Mouse (Mus musculus): ENCODE measurements around the gene Ppm1g. TPM values are rescaled to one million over a fixed set of nuclear protein-coding genes. Genes with fewer than 3 reads are reported as not detected.

The Ppm1g gene
- polyA plus RNA-seq, 1 experiment, result 159 TPM

- no peak for TF ChIP-seq CEBPB (IDR thresholded peaks at IDR 0.05; ENCODE audit: low read depth)
- no peak for TF ChIP-seq MYOG (IDR thresholded peaks at IDR 0.05; ENCODE audit: control insufficient read depth, extremely low read depth, insufficient read length)
- TF ChIP-seq MAX (IDR thresholded peaks at IDR 0.05), result no peak
- TF ChIP-seq MYOD1 (IDR thresholded peaks at IDR 0.05; ENCODE audit: control insufficient read depth, insufficient read length, low read depth), result no peak
- TF ChIP-seq CTCF (IDR thresholded peaks at IDR 0.05; ENCODE audit: control insufficient read depth, insufficient read depth, insufficient read length), result no peak
- no peak for TF ChIP-seq FOSL1 (IDR thresholded peaks at IDR 0.05; ENCODE audit: insufficient read depth, low read length, poor library complexity, severe bottlenecking)
- no peak for TF ChIP-seq USF1 (IDR thresholded peaks at IDR 0.05; ENCODE audit: low read depth)
- no peak within 1 kb of the TSS for H3ac ChIP-seq (ENCODE audit: control insufficient read depth, insufficient read length, low read depth)
- H3K79me3 ChIP-seq (ENCODE audit: low read depth), result no peaks in the 10 kb centered on the region
- H3K27me3 ChIP-seq (ENCODE audit: control insufficient read depth, insufficient read depth, insufficient read length), result no peaks in the 10 kb centered on the region
- no peaks in the 10 kb centered on the region for H3K79me2 ChIP-seq (ENCODE audit: control insufficient read depth, insufficient read depth)
- peaks cover 55% of the 10 kb centered on the region for H3K36me3 ChIP-seq (ENCODE audit: control insufficient read depth, insufficient read depth)
- no peak within 1 kb of the TSS for H3K4me3 ChIP-seq (ENCODE audit: insufficient read depth, poor library complexity, severe bottlenecking)
Measured at GRCm38 (mm10) chr5:31251541-31252101, 31.1 kb upstream of the Ppm1g start, which contains the start of gene Krtcap3. Gene Krtcap3 (plus strand): TSS chr5:31251691.

GRCm38 (mm10) chr5:31250716-31251115 is 30.2 kb upstream of the Ppm1g start:
- no peak overlapping the region for H3K4me3 ChIP-seq (ENCODE audit: insufficient read depth, poor library complexity, severe bottlenecking)
- TF ChIP-seq FOSL1 (IDR thresholded peaks at IDR 0.05; ENCODE audit: insufficient read depth, low read length, poor library complexity, severe bottlenecking), result no peak
- TF ChIP-seq USF1 (IDR thresholded peaks at IDR 0.05; ENCODE audit: low read depth), result no peak
- TF ChIP-seq CEBPB (IDR thresholded peaks at IDR 0.05; ENCODE audit: low read depth), result no peak
- TF ChIP-seq MAX (IDR thresholded peaks at IDR 0.05), result no peak
- no peak for TF ChIP-seq MYOG (IDR thresholded peaks at IDR 0.05; ENCODE audit: control insufficient read depth, extremely low read depth, insufficient read length)
- TF ChIP-seq CTCF (IDR thresholded peaks at IDR 0.05; ENCODE audit: control insufficient read depth, insufficient read depth, insufficient read length), result no peak
- TF ChIP-seq MYOD1 (IDR thresholded peaks at IDR 0.05; ENCODE audit: control insufficient read depth, insufficient read length, low read depth), result no peak
- peaks cover 64% of the 10 kb centered on the region for H3K36me3 ChIP-seq (ENCODE audit: control insufficient read depth, insufficient read depth)
- no peaks in the 10 kb centered on the region for H3K27me3 ChIP-seq (ENCODE audit: control insufficient read depth, insufficient read depth, insufficient read length)
- H3K79me2 ChIP-seq (ENCODE audit: control insufficient read depth, insufficient read depth), result no peaks in the 10 kb centered on the region
- no peaks in the 10 kb centered on the region for H3K79me3 ChIP-seq (ENCODE audit: low read depth)
- H3ac ChIP-seq (ENCODE audit: control insufficient read depth, insufficient read length, low read depth), result no peak overlapping the region

DNA sequence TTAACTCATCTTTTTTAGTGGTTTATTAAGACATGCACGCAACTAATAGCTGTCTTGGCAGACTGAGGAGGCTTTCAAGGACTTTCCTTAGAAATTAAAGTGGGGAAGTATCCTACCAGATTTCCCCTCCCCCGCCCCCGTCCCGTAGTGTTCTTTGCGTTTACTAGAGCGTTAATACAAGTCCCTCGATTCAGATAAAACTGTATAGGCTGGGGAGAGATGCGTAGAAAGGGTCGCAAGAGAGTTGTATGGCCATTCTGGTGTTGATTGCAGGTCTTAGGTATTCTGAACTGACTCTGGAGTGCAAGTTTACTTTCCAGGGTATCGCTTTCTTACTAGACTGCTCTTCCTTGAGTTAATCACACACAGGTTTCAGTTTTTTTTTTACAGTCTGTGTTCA is 21.7 kb upstream of the Ppm1g start:
- Histone ChIP-seq H3K79me2 (ENCODE audit: control insufficient read depth, insufficient read depth) (peaks cover 31% of the 10 kb centered on the region), H3ac (ENCODE audit: control insufficient read depth, insufficient read length, low read depth) (no peak overlapping the region), H3K27me3 (ENCODE audit: control insufficient read depth, insufficient read depth, insufficient read length) (no peaks in the 10 kb centered on the region), H3K4me3 (ENCODE audit: insufficient read depth, poor library complexity, severe bottlenecking) (peak overlapping the region; percentile 18), H3K36me3 (ENCODE audit: control insufficient read depth, insufficient read depth) (peaks cover 35% of the 10 kb centered on the region), H3K79me3 (ENCODE audit: low read depth) (peaks cover 23% of the 10 kb centered on the region)
- no peak for TF ChIP-seq MAX (IDR thresholded peaks at IDR 0.05)
- TF ChIP-seq CEBPB (IDR thresholded peaks at IDR 0.05; ENCODE audit: low read depth), result no peak

DNA sequence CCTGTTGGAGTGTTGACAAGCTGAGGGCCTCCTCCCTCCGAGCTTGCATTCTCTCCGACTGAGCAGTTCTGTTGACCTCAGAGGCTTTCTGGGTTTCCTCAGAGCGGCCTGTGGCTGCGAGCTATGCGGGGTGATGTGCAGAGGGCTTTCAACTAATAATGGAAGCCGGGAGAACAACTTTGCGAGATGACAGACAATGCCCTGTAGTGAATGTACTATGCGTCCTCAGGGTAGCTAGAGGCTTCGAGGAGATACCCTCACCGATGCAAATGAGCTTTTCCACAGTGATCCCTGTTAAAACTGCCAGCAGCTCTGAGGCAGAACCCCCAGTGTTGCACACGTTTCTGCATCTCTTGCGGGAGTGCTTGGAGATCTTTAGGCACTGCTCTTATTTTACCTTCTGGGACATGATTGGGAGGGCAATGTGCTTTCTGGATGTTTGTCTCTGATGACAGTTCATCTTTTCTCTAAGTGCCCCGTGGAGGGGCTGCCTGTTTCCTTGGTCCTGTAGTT is 21.1 kb upstream of the Ppm1g start:
- TF ChIP-seq USF1 (IDR thresholded peaks at IDR 0.05; ENCODE audit: low read depth) (no peak), CEBPB (IDR thresholded peaks at IDR 0.05; ENCODE audit: low read depth) (no peak), MYOG (IDR thresholded peaks at IDR 0.05; ENCODE audit: control insufficient read depth, extremely low read depth, insufficient read length) (no peak), MAX (IDR thresholded peaks at IDR 0.05) (no peak), CTCF (IDR thresholded peaks at IDR 0.05; ENCODE audit: control insufficient read depth, insufficient read depth, insufficient read length) (no peak), MYOD1 (IDR thresholded peaks at IDR 0.05; ENCODE audit: control insufficient read depth, insufficient read length, low read depth) (no peak), FOSL1 (IDR thresholded peaks at IDR 0.05; ENCODE audit: insufficient read depth, low read length, poor library complexity, severe bottlenecking) (no peak)
- no peaks in the 10 kb centered on the region for H3K27me3 ChIP-seq (ENCODE audit: control insufficient read depth, insufficient read depth, insufficient read length)

DNA sequence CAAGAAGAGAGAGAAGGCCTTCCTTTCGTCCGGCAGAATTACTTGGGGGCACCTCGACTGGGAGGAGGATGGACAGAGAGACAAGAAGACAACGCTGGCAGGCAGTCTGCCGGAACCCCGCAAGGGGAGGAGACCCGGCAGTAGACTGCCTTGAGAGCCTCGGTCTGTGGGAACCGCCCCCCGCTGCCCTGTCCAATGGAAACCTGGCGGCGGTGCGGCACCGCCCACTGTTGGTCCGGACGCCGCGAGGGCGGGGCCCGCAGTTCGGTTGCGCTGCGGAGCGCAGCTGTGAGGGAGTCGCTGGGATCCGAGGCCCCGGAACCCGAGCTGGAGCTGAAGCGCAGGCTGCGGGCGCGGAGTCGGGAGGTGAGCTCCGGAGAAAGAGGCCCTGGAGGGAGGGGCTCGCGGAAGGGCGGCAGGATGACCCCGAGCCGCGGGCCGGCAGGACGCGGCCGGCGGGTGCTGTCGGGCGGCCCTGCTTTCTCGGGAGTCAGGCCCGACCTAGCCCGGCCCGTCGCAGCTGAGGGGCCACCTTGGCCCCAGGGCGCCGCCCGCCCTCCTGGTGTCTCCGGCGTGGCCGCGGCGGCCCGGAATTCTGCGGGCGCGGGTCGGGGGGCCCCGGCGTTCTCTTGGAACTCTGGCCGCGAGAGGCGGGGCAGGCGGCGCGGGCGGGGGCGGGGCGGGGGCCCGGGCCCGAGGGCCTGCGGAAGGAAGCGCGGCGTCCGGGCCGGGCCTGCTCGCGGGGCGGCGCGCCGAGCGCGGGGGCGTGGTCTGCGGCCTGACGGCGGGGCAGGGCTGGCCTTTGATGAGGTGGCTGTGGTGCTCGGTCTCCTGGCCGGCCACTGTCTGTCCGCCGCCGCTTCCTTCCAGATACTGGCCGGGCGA is 20.4 kb upstream of the Ppm1g start, which contains the start of the genes Nrbp1 and Gm9970:
Gene Nrbp1 (plus strand): TSS at position 228 of the 885 bp plus-strand sequence.
Gene Gm9970 (minus strand): TSS at position 596 of the 885 bp plus-strand sequence.
- peaks cover 23% of the 10 kb centered on the region for H3K36me3 ChIP-seq (ENCODE audit: control insufficient read depth, insufficient read depth)
- TF ChIP-seq MYOD1 (IDR thresholded peaks at IDR 0.05; ENCODE audit: control insufficient read depth, insufficient read length, low read depth) (no peak), USF1 (IDR thresholded peaks at IDR 0.05; ENCODE audit: low read depth) (no peak), MYOG (IDR thresholded peaks at IDR 0.05; ENCODE audit: control insufficient read depth, extremely low read depth, insufficient read length) (no peak), CTCF (IDR thresholded peaks at IDR 0.05; ENCODE audit: control insufficient read depth, insufficient read depth, insufficient read length) (no peak), FOSL1 (IDR thresholded peaks at IDR 0.05; ENCODE audit: insufficient read depth, low read length, poor library complexity, severe bottlenecking) (no peak), MAX (IDR thresholded peaks at IDR 0.05) (no peak), CEBPB (IDR thresholded peaks at IDR 0.05; ENCODE audit: low read depth) (no peak)

More for the DNA sequence above, 21.1 kb upstream of the Ppm1g start:
- H3K36me3 ChIP-seq (ENCODE audit: control insufficient read depth, insufficient read depth), result peaks cover 30% of the 10 kb centered on the region
- H3K79me3 ChIP-seq (ENCODE audit: low read depth), result peaks cover 23% of the 10 kb centered on the region
- peak overlapping the region; percentile 77 for H3ac ChIP-seq (ENCODE audit: control insufficient read depth, insufficient read length, low read depth)
- H3K4me3 ChIP-seq (ENCODE audit: insufficient read depth, poor library complexity, severe bottlenecking), result peak overlapping the region; percentile 66
- peaks cover 31% of the 10 kb centered on the region for H3K79me2 ChIP-seq (ENCODE audit: control insufficient read depth, insufficient read depth)

More for the DNA sequence above, 20.4 kb upstream of the Ppm1g start, which contains the start of the genes Nrbp1 and Gm9970:
- Histone ChIP-seq H3K4me3 (ENCODE audit: insufficient read depth, poor library complexity, severe bottlenecking) (peak within 1 kb of the TSS; percentile 66), H3K79me3 (ENCODE audit: low read depth) (peaks cover 23% of the 10 kb centered on the region), H3K27me3 (ENCODE audit: control insufficient read depth, insufficient read depth, insufficient read length) (no peaks in the 10 kb centered on the region), H3K79me2 (ENCODE audit: control insufficient read depth, insufficient read depth) (peaks cover 31% of the 10 kb centered on the region), H3ac (ENCODE audit: control insufficient read depth, insufficient read length, low read depth) (peak within 1 kb of the TSS; percentile 77)
